Mouse (Mus musculus) kidney, postnatal 25 days (tissue): ENCODE measurements around the gene Rnft1.
"Not testable (repeated sequence)": the region's sequence is repeated elsewhere in the genome, so short reads cannot be mapped to it uniquely, and the experiment has no call there.

Experiments used
- DNase-seq, 2 experiments: peaks; one replicate each; pipeline ENCODE4 v3.0.0; 2021; ENCODE audit warnings: mixed read lengths in 2 of 2

The Rnft1 gene

DNA sequence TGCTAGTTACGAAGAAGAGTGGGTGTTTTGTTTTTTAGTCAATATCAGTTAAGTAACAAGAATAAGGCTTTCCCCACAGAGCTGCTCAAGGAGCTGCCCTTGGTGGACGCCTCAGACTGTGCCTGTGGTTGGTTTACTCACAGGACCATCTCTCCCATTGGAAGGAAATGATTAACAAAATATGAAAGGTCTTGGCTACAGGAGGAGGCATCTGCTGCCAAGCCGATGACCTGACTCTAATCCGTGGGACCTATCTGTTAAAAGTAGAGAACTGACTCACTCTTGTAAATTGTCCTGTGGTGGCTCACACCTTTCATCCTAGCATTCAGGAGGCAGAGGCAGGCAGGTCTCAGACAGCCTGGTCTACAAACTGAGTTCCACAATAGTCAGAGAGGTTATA is 43.1 kb downstream of the Rnft1 start:
- peak; percentile 12 to 46 for DNase-seq

DNA sequence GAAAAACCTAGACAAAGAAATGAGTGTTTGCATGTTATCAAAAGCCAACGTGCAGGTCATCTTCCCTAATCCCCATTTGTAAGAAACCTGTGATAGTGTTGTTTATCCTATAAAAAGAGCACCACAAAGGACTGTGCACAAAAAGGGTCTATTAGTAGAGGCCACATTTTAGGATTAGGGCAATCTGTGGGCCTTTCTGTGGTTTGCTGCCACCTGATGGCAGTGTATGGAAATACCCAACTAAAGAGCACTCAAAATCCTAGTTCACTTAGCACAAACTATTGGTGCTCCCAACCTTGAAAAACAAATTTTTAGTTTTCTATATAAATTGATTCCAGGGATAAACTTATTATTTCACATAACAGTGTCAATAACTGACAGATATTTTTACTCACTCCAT is 48.4 kb downstream of the Rnft1 start:
- peak in 1 of 2 experiments; percentile 29 for DNase-seq

DNA sequence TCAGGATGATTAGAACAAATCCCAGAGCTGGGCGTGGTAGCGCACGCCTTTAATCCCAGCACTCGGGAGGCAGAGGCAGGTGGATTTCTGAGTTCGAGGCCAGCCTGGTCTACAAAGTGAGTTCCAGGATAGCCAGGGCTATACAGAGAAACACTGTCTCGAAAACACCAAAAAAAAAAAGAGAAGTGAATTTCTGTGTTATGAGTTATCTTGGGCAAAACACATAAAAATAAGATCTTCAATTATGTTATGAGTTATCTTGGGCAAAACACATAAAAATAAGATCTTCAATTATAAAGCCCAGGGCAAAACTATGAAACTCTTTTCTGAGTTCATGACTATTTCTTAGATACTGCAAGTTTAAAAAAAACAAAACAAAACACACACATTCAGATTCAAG is 48.8 kb downstream of the Rnft1 start:
- DNase-seq = not testable (repeated sequence)

DNA sequence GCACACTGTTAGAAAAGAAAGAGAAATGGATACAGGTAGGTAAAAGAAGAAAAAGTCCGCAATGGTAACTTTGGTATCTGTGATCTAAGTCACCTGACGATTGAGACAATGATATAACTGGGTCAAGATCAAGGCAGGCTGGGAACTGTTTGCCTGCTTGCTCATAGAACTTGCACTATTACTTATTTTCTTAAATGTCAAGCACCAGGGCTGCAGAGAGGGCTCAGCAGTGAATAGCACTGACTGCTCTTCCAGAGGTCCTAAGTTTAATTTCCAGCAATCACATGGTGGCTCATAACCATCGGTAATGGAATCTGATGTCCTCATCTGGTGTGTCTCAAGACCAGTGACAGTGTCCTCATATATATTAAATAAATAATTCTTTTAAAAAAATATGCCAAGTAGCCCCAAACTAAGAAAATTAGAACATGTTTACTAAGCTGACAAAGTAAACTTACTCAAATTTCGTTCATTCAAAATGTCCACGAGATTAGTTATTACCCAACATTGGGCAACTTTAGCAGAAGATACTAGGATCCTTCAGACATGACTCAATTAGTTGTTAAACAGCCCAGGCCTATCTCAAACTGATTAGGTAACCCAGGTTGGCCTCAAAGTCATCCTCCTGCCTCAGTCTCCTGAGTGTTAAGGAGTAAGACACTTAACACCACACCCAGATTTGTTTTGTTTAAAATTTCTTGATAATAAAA is 49.9 kb downstream of the Rnft1 start:
- DNase-seq = no peak

DNA sequence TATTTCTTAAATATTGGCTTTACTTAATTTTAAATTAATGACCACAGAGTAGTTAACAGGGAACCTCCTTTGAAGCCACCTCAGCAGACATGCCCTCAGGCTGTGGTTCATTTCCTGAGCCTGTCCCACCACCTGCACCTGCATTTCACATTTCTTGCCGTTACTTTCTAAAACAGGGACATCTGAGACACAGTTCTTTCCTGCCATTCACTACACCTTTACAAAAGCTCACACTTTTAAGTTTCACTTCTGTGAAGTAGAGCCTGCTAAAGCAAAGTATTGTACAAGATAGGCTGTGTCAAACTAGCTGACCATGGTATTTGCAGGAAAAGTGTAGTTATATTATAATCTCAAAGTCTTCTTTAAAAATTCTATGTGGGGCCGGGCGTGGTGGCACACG is 54.3 kb downstream of the Rnft1 start:
- no peak for DNase-seq

DNA sequence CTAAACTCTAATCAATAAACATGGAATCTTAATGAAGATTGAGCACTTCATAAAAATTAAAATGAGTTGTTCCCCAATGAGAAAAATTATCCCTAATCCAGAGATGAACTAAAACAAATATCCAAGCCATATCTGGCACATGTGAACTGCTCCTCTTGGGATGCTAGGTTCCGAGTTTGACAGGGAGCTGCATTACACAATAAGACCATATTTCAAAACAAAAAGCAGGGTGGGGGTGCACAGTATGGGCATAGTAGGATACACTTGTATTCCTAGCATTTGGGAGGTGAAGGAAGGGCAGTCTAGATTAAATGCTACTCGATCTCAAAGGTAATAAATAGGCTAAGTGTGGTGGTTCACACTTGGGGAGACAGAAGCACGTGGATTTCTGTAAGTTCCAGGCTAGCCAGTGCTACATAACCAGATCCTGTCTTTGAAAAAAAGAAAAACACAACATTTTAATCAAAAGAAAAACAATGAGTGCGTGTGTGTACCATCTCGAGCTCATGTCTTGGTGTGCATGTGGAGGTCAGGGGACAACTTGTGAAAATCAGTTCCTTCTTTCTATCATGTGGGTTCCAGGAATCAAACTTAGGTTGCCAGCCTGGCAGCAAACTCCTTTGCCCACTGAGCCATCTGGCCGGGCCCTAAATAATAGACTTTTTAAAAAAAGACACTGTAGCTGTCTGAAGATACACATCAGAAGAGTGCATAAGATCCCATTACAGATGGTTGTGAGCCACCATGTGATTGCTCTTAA is 55.4 kb downstream of the Rnft1 start:
- no peak for DNase-seq

DNA sequence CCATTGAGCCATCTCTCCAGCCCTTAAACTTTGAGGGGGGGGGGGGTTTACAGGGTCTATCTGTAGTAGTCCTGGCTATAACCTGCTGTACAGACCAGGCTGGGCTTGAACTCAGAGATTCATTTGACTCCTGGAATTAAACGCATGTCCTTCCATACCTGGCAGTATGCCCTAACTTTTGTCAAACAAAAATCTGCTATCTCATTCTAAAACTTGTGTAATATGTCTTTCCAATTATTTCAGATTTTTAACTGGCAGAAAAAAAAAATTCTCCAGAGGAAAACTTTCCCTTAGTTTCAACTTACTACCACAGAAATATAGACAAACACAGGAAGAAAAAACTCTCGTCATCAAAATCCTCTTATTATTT is 56.0 kb downstream of the Rnft1 start:
- no peak for DNase-seq

DNA sequence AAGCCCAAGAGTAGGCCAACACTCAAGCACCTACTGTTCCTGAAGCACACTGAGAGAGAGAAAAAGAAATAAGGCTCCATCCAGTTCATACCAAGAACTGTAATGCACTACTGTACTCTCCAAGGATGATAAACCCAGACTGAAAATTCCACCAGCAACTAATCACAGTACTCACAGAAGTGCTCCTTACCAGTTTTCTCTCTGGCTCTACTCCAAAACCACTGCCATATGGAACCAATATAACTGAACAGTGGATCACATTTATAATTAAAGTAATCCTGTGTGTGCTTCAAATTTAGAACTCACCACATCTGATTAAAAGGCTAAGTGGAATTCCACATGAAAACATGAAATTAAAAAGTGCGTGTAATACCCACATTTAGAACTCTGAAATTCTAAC is 58.4 kb downstream of the Rnft1 start:
- DNase-seq = no peak

DNA sequence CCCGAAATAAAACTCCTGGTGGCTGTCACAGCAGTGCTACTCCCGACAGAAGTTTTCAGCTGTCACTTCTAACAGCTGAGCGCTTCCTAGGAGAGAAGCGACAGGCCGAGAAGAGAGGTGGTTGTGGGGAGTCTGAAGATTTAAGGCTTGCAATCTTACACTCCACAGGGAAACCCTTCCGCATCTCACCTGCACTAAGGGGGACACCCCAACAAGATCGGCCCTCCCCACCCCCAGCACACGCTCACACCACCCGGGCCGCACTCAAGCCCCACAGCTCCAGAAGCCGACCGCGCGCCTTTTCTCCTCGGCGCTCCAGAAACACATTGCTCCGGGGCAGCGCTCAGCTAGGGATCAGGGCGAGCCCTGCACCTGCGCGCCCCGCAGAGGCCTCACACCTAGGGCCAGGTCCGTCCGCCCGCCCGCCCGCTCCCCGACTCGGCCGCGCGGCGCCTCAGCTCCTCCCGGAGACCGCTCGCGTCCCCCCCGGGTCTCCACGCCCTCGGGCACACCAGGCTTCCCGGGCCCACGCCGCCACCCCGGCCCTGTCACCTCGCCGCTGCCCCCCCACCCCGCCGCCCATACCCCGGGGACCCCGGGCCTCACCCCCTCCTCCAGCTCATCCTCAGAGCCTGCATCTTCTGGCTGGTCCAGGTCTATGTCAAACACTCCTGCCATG is 59.6 kb downstream of the Rnft1 start:
- DNase-seq = peak; percentile 44 to 74

DNA sequence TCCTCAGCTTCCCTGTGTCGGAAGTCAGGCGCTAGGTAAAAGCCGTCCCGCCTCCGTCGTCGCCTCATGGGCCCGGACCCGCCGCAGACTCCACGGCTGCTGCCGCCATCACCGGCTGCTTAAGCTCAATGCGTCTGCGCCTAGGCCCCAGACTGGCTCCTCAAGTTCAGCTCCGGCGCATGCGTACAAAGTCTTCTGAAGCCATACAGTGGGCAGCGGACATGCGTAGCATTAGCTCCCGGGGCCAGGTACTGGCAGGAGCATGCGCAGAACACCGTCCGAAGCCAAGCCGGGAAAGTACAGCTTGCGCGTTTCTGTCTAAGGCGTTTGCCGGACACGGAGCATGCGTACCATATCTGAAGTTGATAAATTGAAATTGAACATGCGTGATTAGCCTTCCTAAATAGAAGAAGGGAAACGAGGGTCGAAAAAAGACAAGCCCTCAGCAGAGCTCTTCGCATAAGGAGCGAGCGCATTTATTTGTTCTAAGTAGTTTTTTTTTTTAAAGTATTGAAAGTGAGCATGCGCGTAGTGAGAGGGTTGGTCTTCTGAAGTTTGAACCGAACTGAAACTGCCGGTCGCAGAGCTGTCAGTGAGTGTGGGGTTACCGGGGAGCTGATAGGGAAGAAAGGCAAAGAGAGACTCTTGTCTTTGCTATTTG is 60.3 kb downstream of the Rnft1 start, which contains the start of the genes Rps6kb1 and Tubd1:
Rps6kb1 (minus strand) TSS at position 167 of the 661 bp plus-strand sequence.
Tubd1 (plus strand) TSS at position 353 of the 661 bp plus-strand sequence.
- peak; percentile 99 to 100 for DNase-seq

DNA sequence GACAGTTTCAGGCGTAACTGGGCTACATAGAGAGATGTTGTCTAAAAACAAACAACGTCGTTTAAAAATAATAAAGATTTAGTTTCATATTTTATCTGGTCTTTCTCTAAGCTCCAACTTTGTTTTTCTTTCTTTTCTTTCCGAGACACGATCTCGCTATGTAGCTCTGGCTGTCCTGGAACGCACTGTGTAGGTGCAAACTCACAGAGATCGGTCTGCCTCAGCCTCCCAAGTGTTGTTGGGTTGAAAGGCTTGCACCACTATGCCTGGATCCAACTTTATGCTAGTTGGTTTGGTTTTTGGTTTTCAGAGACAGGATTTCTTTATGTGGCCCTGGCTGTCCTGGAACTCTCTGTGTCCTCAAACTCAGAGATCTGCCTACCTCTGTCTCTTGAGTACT is 61.1 kb downstream of the Rnft1 start:
- no peak for DNase-seq

DNA sequence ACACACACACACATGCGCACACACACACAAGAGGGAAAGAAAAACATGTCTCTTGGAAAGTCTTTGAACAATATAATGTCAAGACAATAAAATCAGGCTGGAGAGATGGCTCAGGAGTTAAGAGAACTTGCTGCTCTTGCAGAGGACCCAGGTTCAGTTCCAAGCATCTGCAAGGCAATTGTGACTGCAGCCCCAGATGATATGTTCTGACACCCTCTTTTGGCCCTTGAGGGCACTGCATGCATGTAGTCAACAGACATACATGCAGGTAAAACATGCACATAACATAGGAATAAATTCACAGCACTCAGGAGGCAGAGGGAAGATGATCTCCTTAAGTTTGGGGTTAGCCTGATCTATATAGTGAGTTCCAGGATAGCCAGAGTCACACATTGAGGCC is 63.0 kb downstream of the Rnft1 start:
- peak in 1 of 2 experiments; percentile 13 for DNase-seq
